Mouse (Mus musculus): ENCODE measurements around the gene Prelid3b. TPM values are rescaled to one million over a fixed set of nuclear protein-coding genes. Genes with fewer than 3 reads are reported as not detected.

Prelid3b gene
- polyA plus RNA-seq, 1 experiment: 48.1 TPM

GRCm38 (mm10) chr2:174428996-174429591, 43.8 kb downstream of the Prelid3b start:
- 86% methylated on average over 10 of the region's 10 CpGs for WGBS
- Histone ChIP-seq H3K36me3 (ENCODE audit: control insufficient read depth, insufficient read depth, low read length) (no peaks in the 10 kb centered on the region), H3K27ac (ENCODE audit: insufficient read depth, low read depth, low read length) (no peak overlapping the region), H3K4me3 (ENCODE audit: insufficient read depth, low read depth, low read length) (no peak overlapping the region), H3K4me1 (ENCODE audit: control insufficient read depth, insufficient read depth, low read length) (peaks cover 3% of the 10 kb centered on the region; the same call in 1 of the 2 replicates), H3K27me3 (replicated peaks; ENCODE audit: control insufficient read depth, insufficient read depth, low read length) (no peaks in the 10 kb centered on the region)
- DNase-seq: no peak
- no peak for TF ChIP-seq CTCF (conservative IDR thresholded peaks at IDR 0.05; ENCODE audit: insufficient read depth, insufficient read length, low read depth, low read length)
- TF ChIP-seq POLR2A (IDR thresholded peaks at IDR 0.05; ENCODE audit: low read depth, low read length): no peak

- Histone ChIP-seq H3K36me3 (ENCODE audit: control insufficient read depth, insufficient read depth, low read length) (no peaks in the 10 kb centered on the region), H3K4me1 (ENCODE audit: control insufficient read depth, insufficient read depth, low read length) (peaks cover 3% of the 10 kb centered on the region; the same call in 1 of the 2 replicates), H3K27ac (ENCODE audit: insufficient read depth, low read depth, low read length) (no peak overlapping the region), H3K27me3 (replicated peaks; ENCODE audit: control insufficient read depth, insufficient read depth, low read length) (no peaks in the 10 kb centered on the region), H3K4me3 (ENCODE audit: insufficient read depth, low read depth, low read length) (no peak overlapping the region)
- DNase-seq: peak; percentile 65
- TF ChIP-seq CTCF (conservative IDR thresholded peaks at IDR 0.05; ENCODE audit: insufficient read depth, insufficient read length, low read depth, low read length): no peak
- no peak for TF ChIP-seq POLR2A (IDR thresholded peaks at IDR 0.05; ENCODE audit: low read depth, low read length)
- WGBS: 65% methylated on average over 18 of the region's 18 CpGs
These were observed 44.6 kb downstream of the Prelid3b start for GRCm38 (mm10) chr2:174428076-174428835.

GRCm38 (mm10) chr2:174426856-174427255, 46.0 kb downstream of the Prelid3b start:
- peaks cover 3% of the 10 kb centered on the region; the same call in 1 of the 2 replicates for H3K4me1 ChIP-seq (ENCODE audit: control insufficient read depth, insufficient read depth, low read length)
- H3K4me3 ChIP-seq (ENCODE audit: insufficient read depth, low read depth, low read length): no peak overlapping the region
- DNase-seq: no peak
- 83% methylated on average over 12 of the region's 12 CpGs for WGBS
- no peaks in the 10 kb centered on the region for H3K27me3 ChIP-seq (replicated peaks; ENCODE audit: control insufficient read depth, insufficient read depth, low read length)
- TF ChIP-seq CTCF (conservative IDR thresholded peaks at IDR 0.05; ENCODE audit: insufficient read depth, insufficient read length, low read depth, low read length) (no peak), POLR2A (IDR thresholded peaks at IDR 0.05; ENCODE audit: low read depth, low read length) (no peak)
- H3K27ac ChIP-seq (ENCODE audit: insufficient read depth, low read depth, low read length): no peak overlapping the region
- no peaks in the 10 kb centered on the region for H3K36me3 ChIP-seq (ENCODE audit: control insufficient read depth, insufficient read depth, low read length)

- DNase-seq: no peak
- WGBS: 80% methylated on average over 11 of the region's 11 CpGs
- H3K36me3 ChIP-seq (ENCODE audit: control insufficient read depth, insufficient read depth, low read length): no peaks in the 10 kb centered on the region
These were observed 48.4 kb downstream of the Prelid3b start for GRCm38 (mm10) chr2:174424301-174425085.

GRCm38 (mm10) chr2:174421107-174421506, 51.8 kb downstream of the Prelid3b start:
- no peak overlapping the region for H3K4me3 ChIP-seq (ENCODE audit: insufficient read depth, low read depth, low read length)
- no peak for DNase-seq
- no peaks in the 10 kb centered on the region for H3K27me3 ChIP-seq (replicated peaks; ENCODE audit: control insufficient read depth, insufficient read depth, low read length)
- no peak for TF ChIP-seq CTCF (conservative IDR thresholded peaks at IDR 0.05; ENCODE audit: insufficient read depth, insufficient read length, low read depth, low read length)
- TF ChIP-seq POLR2A (IDR thresholded peaks at IDR 0.05; ENCODE audit: low read depth, low read length): no peak
- no peaks in the 10 kb centered on the region for H3K36me3 ChIP-seq (ENCODE audit: control insufficient read depth, insufficient read depth, low read length)
- no peak overlapping the region for H3K27ac ChIP-seq (ENCODE audit: insufficient read depth, low read depth, low read length)
- H3K4me1 ChIP-seq (ENCODE audit: control insufficient read depth, insufficient read depth, low read length): peaks cover 4% of the 10 kb centered on the region; the same call in 1 of the 2 replicates
- 81% methylated on average over 6 of the region's 6 CpGs for WGBS

More at GRCm38 (mm10) chr2:174424301-174425085, 48.4 kb downstream of the Prelid3b start:
- no peaks in the 10 kb centered on the region for H3K27me3 ChIP-seq (replicated peaks; ENCODE audit: control insufficient read depth, insufficient read depth, low read length)
- TF ChIP-seq CTCF (conservative IDR thresholded peaks at IDR 0.05; ENCODE audit: insufficient read depth, insufficient read length, low read depth, low read length): no peak
- TF ChIP-seq POLR2A (IDR thresholded peaks at IDR 0.05; ENCODE audit: low read depth, low read length): no peak
- H3K4me3 ChIP-seq (ENCODE audit: insufficient read depth, low read depth, low read length): no peak overlapping the region
- peaks cover 3% of the 10 kb centered on the region; the same call in 1 of the 2 replicates for H3K4me1 ChIP-seq (ENCODE audit: control insufficient read depth, insufficient read depth, low read length)
- no peak overlapping the region for H3K27ac ChIP-seq (ENCODE audit: insufficient read depth, low read depth, low read length)

GRCm38 (mm10) chr2:174415731-174416310, 57.1 kb downstream of the Prelid3b start, which contains the start of gene Nelfcd:
Gene Nelfcd, plus strand, starts transcription at chr2:174415804.
- TF ChIP-seq POLR2A (IDR thresholded peaks at IDR 0.05; ENCODE audit: low read depth, low read length) (peak; percentile 30), CTCF (conservative IDR thresholded peaks at IDR 0.05; ENCODE audit: insufficient read depth, insufficient read length, low read depth, low read length) (no peak)
- Histone ChIP-seq H3K27ac (ENCODE audit: insufficient read depth, low read depth, low read length) (no peak within 1 kb of the TSS), H3K4me1 (ENCODE audit: control insufficient read depth, insufficient read depth, low read length) (peaks cover 4% of the 10 kb centered on the region; the same call in 1 of the 2 replicates), H3K27me3 (replicated peaks; ENCODE audit: control insufficient read depth, insufficient read depth, low read length) (no peaks in the 10 kb centered on the region), H3K4me3 (ENCODE audit: insufficient read depth, low read depth, low read length) (peak within 1 kb of the TSS; percentile 64), H3K36me3 (ENCODE audit: control insufficient read depth, insufficient read depth, low read length) (no peaks in the 10 kb centered on the region)
- under 1% methylated on average over 40 of the region's 40 CpGs for WGBS
- DNase-seq: peak; percentile 96

Other genes with a start within 250 kb of the Prelid3b start
- gene Gnas, start 188.8 kb downstream of the Prelid3b start, polyA plus RNA-seq (2012; rRNA removed): 872 and 1,035 TPM in 2 replicates
- gene Gm20721, start 126.4 kb downstream of the Prelid3b start, polyA plus RNA-seq (2012; rRNA removed): not detected in 2 replicates
- gene Nelfcd, start 57.3 kb downstream of the Prelid3b start, polyA plus RNA-seq (2012; rRNA removed): 45.4 and 48.1 TPM in 2 replicates
- gene Ctsz, start 34.0 kb downstream of the Prelid3b start, polyA plus RNA-seq (2012; rRNA removed): 265 and 268 TPM in 2 replicates
- gene Tubb1, start 22.4 kb downstream of the Prelid3b start, polyA plus RNA-seq (2012; rRNA removed): 0.34 and 0.61 TPM in 2 replicates
- gene Atp5e, start 9.0 kb downstream of the Prelid3b start, polyA plus RNA-seq (2012; rRNA removed): 806 and 1,071 TPM in 2 replicates
- 0.03 and 0.34 TPM in 2 replicates for gene Zfp831, start 170.5 kb upstream of the Prelid3b start, polyA plus RNA-seq (2012; rRNA removed)